Mouse (Mus musculus) B cell, adult 67 days (primary cell): ENCODE data around the gene Lat2. TPM values are rescaled to one million over a fixed set of nuclear protein-coding genes. Genes with fewer than 3 reads are reported as not detected.

Experiments
- total RNA-seq, 2 experiments: library from RNA; stranded (reverse); gene quantifications; 4 replicates each; pipeline ENCODE4 v1.2.4; 2023

The Lat2 gene
- 100 to 1,000 TPM; 282 to 286 TPM for total RNA-seq

GRCm38 (mm10) chr5:134614802-134615201 is at the start of gene Lat2:
TSS of gene Lat2 (minus strand) at chr5:134615025.

DNA sequence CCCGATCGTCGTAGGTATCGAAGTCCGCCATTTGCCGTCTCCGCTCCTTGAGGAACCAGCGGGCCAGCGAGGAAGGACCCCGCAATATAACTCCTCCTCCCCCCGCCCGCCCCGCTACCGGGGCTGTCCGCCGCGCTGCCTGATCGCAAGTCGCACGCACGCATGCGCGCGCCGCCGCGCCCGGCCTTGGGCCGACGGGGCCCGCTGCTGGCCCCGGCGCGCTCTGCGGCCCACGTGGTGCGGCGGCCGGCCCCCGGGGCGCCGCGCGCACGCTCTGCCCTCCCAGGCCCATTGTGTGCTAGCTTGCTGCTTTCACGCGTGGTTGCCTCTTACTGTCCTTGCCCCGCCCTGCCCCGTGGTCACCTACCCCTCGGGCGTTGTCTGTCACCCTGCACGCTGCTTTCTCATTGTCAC is 24.5 kb upstream of the Lat2 start, which contains the start of gene Eif4h:
TSS of gene Eif4h (minus strand) at position 222 of the 414 bp plus-strand sequence.

GRCm38 (mm10) chr5:134581146-134581545 is 33.7 kb downstream of the Lat2 start, which contains the start of gene Rfc2:
TSS of gene Rfc2 (plus strand) at chr5:134581366.

GRCm38 (mm10) chr5:134560071-134560449 is 54.8 kb downstream of the Lat2 start, which contains the start of gene Syna:
TSS of gene Syna (minus strand) at chr5:134560171.

DNA sequence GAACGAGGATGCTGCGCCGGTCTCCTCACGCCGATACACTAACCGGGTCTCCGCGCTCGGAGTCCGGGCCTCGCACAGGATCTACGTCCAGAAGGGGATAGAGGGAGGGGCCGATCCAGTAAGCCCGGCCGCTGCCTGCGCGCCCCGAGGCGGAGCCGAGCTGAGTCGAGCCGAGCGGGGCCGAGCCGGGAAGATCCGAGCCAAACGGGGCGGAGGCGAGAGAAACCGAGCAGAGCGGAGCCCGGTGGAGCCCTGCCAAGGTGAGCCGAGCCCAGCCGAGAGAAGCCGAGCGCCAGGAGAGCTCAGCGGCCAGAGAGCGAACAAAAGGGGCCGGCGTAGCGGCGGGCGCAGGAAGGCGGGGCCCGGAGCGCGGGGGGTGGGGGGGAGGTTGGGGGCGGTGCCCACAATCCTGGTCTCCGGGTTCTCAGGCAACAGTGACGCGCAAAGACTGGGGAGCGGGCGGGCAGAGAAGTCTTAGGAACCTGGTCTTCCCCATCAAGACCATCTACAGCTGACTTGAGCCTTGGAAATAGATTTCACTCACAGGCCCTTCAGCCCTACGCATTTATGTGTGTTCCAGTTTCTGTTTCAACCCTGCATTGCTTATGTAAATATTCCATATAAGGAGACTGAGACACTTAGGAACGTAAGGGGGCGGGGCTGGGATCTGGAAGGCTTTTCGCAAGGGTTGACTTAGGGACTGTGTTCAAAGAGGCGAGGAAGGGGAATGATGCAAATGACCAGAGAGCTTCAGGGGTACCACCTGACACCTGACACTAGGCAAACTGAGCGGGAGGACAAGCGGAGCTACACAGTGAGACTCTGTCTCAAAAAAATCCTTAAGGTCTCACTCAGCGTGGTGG is 62.5 kb downstream of the Lat2 start, which contains the start of gene Clip2:
TSS of gene Clip2 (minus strand) at position 325 of the 863 bp plus-strand sequence.

Other genes starting within 250 kb of the Lat2 start
- gene Gtf2ird1, start 158.3 kb downstream of the Lat2 start, total RNA-seq: under 1 TPM in 1 of 2 experiments, not detected in 1; 0.92 TPM
- gene Clip2, start 62.6 kb downstream of the Lat2 start, total RNA-seq: 1 to 10 TPM; 6.0 to 7.0 TPM
- gene Syna, start 54.9 kb downstream of the Lat2 start, total RNA-seq: under 1 TPM in 1 of 2 experiments, not detected in 1; 0.26 TPM
- gene Rfc2, start 33.7 kb downstream of the Lat2 start, total RNA-seq: 100 to 1,000 TPM; 136 to 154 TPM
- gene Eif4h, start 24.5 kb upstream of the Lat2 start, total RNA-seq: 100 to 1,000 TPM; 260 to 274 TPM
- 10 to 100 TPM; 16.1 to 22.2 TPM for gene Limk1, start 73.6 kb upstream of the Lat2 start, total RNA-seq
- gene Eln, start 132.3 kb upstream of the Lat2 start, total RNA-seq: not detected